In the genomic region with DNA sequence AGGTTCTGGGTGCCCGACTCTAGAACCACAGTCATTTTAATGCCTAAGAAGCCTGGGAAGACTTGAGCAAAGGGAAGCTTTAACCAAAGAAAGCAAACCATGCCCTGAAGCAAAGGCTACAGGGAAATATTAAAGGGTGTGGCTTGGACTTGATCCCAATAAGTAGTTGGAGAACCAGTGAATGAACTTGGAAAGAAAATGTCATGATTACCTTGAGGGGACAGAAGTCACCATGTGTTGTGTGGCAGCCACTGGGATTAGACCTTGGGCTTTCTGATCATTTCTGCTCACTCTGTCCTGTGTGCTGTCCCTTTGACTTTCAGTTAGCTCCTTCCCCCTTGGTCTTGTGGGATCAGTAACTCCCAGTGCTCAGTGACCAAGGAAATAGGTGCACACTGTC, we compare ENCODE assay signal across 20 mouse cellular contexts.
"Had no signal": no experiment of that assay in that cellular context is flagged by ENCODE, and none has a peak within 500 bp of the region (broad histone marks: within the 10 kb centered on the region; RNA-seq: fewer than 3 reads in every experiment).

No protein-coding gene starts in this region.

- H3K4me3 ChIP-seq: left cerebral cortex, adult 2 months; liver, embryonic 12.5 days; liver, embryonic 15.5 days; lung, embryonic 15.5 days; megakaryocyte, embryonic 14.5 days; midbrain, embryonic 10.5 days; midbrain, embryonic 13.5 days; myocyte; neural tube, embryonic 13.5 days had no signal

- DNase-seq: kidney, adult 8-10 months; layer of hippocampus, postnatal 36 days; lung, adult 18-20 months; lung, postnatal 10 days; lung, postnatal 36 days; retina, postnatal 1 day; right cerebral cortex, postnatal 25 days; thymus, adult 18-20 months; thymus, postnatal 14 days; thymus, postnatal 4 days had no signal

- H3K27me3 ChIP-seq: liver, embryonic 12.5 days; liver, embryonic 15.5 days; lung, embryonic 15.5 days; megakaryocyte, embryonic 14.5 days; midbrain, embryonic 13.5 days; neural tube, embryonic 13.5 days had no signal

- H3K27ac ChIP-seq: kidney, postnatal 0 days; left cerebral cortex, adult 2 months; liver, embryonic 12.5 days; liver, embryonic 15.5 days; lung, embryonic 15.5 days; midbrain, embryonic 10.5 days; midbrain, embryonic 13.5 days; neural tube, embryonic 13.5 days had no signal

- H3K4me1 ChIP-seq: liver, embryonic 15.5 days; midbrain, embryonic 10.5 days; midbrain, embryonic 13.5 days had no signal
